25 mouse cellular contexts compared by ENCODE assay signal in the genomic region with DNA sequence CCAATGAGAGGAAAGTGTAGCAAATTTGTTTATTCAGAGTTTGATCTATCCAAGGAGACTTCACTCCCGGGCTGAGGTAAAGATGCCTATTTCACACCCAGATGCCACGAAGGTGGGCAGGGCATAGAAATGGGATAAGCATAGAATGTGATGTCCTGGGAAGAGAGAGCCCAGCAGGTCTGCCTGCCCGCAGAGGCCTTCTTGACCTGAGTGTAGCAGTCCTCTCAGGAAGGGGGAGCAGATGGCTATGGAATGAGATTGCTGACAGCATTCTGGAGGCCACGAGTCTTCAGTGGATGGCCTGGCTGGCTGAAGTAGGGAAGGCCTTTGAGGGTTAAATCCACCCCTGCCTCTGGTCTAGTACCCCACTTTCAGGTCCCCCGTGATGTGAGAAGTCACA. TPM values are rescaled to one million over a fixed set of nuclear protein-coding genes. Genes with fewer than 3 reads are reported as not detected.
"Had no signal": no experiment of that assay in that cellular context is flagged by ENCODE, and none has a peak within 500 bp of the region (broad histone marks: within the 10 kb centered on the region; RNA-seq: fewer than 3 reads in every experiment).

No protein-coding gene starts in this region.

- H3K9ac ChIP-seq: lung, embryonic 14.5 days; midbrain, embryonic 12.5 days; neural tube, embryonic 13.5 days; neural tube, embryonic 15.5 days had no signal

- H3K4me2 ChIP-seq: lung, embryonic 14.5 days; midbrain, embryonic 12.5 days; neural tube, embryonic 13.5 days; neural tube, embryonic 15.5 days had no signal

- H3K36me3 ChIP-seq: midbrain, embryonic 10.5 days; midbrain, embryonic 12.5 days; neural tube, embryonic 13.5 days; neural tube, embryonic 15.5 days had no signal

- H3K9me3 ChIP-seq: midbrain, embryonic 10.5 days; midbrain, embryonic 12.5 days; neural tube, embryonic 13.5 days; neural tube, embryonic 15.5 days had no signal

- DNase-seq: lung, adult 18-20 months; lung, embryonic 14.5 days; lung, postnatal 10 days; midbrain, embryonic 14.5 days; retina, postnatal 1 day; right cerebral cortex, adult 18-20 months; right cerebral cortex, postnatal 25 days; right cerebral cortex, postnatal 4 days; spleen, adult 18-20 months; thymus, adult 18-20 months; thymus, postnatal 14 days; thymus, postnatal 4 days had no signal

- H3K27me3 ChIP-seq: neural tube, embryonic 13.5 days; neural tube, embryonic 15.5 days had no signal

- H3K4me3 ChIP-seq: midbrain, embryonic 10.5 days; midbrain, embryonic 12.5 days; myocyte; neural tube, embryonic 13.5 days; neural tube, embryonic 15.5 days had no signal

- ATAC-seq: midbrain, embryonic 16.5 days had no signal

- H3K27ac ChIP-seq: midbrain, embryonic 12.5 days; neural tube, embryonic 13.5 days had no signal

RNA-seq across cellular contexts. Expression of a gene that starts 5.9 kb away (rescaled TPM):
- total RNA-seq: megakaryocyte, adult 5-6 weeks had no signal
- polyA plus RNA-seq: lung, embryonic 14.5 days; lung, embryonic 16.5 days; midbrain, embryonic 10.5 days; midbrain, embryonic 12.5 days; midbrain, embryonic 14.5 days; midbrain, embryonic 16.5 days; neural tube, embryonic 11.5 days; neural tube, embryonic 13.5 days; neural tube, embryonic 15.5 days; small intestine, adult 2 months; stomach, embryonic 14.5 days; stomach, embryonic 16.5 days; thymus, postnatal 0 days had no signal
